Mouse (Mus musculus) ES-E14 (cell line): Measurements from ENCODE around the gene Sept6.

Experiments used
- CHD2 ChIP-seq: IDR thresholded peaks from 2 replicates; pipeline ENCODE4 v1.6.1; 2014; ENCODE audit warnings: mild to moderate bottlenecking, low read depth, low read length, inconsistent platforms
- HCFC1 ChIP-seq: IDR thresholded peaks from 2 replicates; pipeline ENCODE4 v1.6.1; 2012; ENCODE audit warnings: low read length, inconsistent platforms, borderline replicate concordance; ENCODE audit not compliant: insufficient read depth
- MAFK ChIP-seq: IDR thresholded peaks from 2 replicates; pipeline ENCODE4 v1.6.1; 2014; ENCODE audit warnings: mild to moderate bottlenecking, low read depth, low read length, inconsistent platforms; ENCODE audit not compliant: insufficient read depth
- ZC3H11A ChIP-seq: IDR thresholded peaks from 2 replicates; pipeline ENCODE4 v1.6.1; 2012; ENCODE audit warnings: low read depth, mild to moderate bottlenecking, inconsistent platforms, low read length, borderline replicate concordance
- ZNF384 ChIP-seq: IDR thresholded peaks from 2 replicates; pipeline ENCODE4 v1.6.1; 2012; ENCODE audit warnings: low read depth, low read length, inconsistent platforms

DNA sequence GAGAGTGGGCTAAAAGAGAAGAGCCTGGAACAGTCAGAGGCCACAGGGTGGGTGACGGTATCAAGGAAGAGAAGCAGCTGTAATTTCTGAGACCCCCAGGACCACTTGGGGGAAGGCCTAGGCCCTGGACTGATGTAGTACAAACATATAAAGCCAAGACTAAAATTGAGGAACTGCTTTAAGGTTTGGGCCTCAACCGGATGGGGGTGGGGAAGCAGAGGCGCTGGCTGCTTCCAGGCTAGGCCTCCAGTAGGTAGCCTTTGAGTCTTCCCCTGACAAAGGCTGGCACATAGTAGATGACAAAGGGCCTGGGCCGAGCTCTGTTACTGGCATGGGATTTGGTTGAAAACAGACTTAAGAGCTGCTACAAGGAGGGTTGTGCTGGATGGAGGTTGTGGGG, 555 bp downstream of the Sept6 start:
- TF ChIP-seq HCFC1, result no peak
- TF ChIP-seq MAFK, result no peak
- no peak for TF ChIP-seq ZC3H11A
- no peak for TF ChIP-seq ZNF384
- no peak for TF ChIP-seq CHD2
